Mouse (Mus musculus) C2C12 (cell line): ENCODE data around the gene Larp6.

Experiments used
- CEBPB ChIP-seq: IDR thresholded peaks from one replicate; pipeline ENCODE4 v1.6.1; 2011; ENCODE audit warnings: low read depth, mild to moderate bottlenecking, control low read depth, moderate library complexity
- CTCF ChIP-seq: IDR thresholded peaks from one replicate; pipeline ENCODE4 v1.5.1; 2011; ENCODE audit not compliant: control insufficient read depth, insufficient read depth, insufficient read length
- FOSL1 ChIP-seq: IDR thresholded peaks from one replicate; pipeline ENCODE4 v1.8.0; 2011; ENCODE audit warnings: mild to moderate bottlenecking, low read length; ENCODE audit not compliant: poor library complexity, insufficient read depth, severe bottlenecking
- MAX ChIP-seq: IDR thresholded peaks from one replicate; pipeline ENCODE4 v1.6.1; 2011; ENCODE audit warnings: mild to moderate bottlenecking, control low read depth
- MYOD1 ChIP-seq: IDR thresholded peaks from one replicate; pipeline ENCODE4 v1.6.1; 2011; ENCODE audit warnings: low read depth; ENCODE audit not compliant: control insufficient read depth, insufficient read length
- USF1 ChIP-seq: IDR thresholded peaks from one replicate; pipeline ENCODE4 v1.6.1; 2011; ENCODE audit warnings: low read depth, mild to moderate bottlenecking, control low read depth, moderate library complexity

DNA sequence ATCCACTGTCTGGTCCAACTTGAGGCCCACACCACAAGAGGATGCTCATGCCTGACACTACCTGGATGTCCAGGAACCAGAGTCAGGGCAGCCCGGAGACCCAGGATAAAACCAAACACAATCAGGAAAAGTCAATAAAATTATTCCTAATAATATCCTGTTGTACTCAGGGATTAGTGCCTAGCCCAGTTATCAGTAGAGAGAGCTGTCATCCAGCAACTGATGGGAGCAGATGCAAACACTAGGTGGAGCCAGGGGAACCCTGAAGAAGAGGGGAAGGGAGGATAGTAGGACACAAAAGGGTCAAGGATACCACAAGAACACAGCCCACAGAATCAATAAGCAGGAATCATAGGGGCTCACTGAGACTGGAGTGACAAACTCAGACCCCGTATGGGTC, 5.2 kb upstream of the Larp6 start:
- TF ChIP-seq CTCF (no peak), USF1 (no peak), FOSL1 (no peak), CEBPB (no peak), MYOD1 (no peak), MAX (no peak)
